Mouse (Mus musculus): Measurements from ENCODE around the gene Cxcl10. TPM values are rescaled to one million over a fixed set of nuclear protein-coding genes. Genes with fewer than 3 reads are reported as not detected.

Cxcl10 gene
- total RNA-seq (2021), result 1 to 10 TPM in 1 of 2 experiments, under 1 TPM in 1; 0.76 to 1.0 TPM
- long read RNA-seq, experiment 1, result 0 reads
- long read RNA-seq, experiment 2, result 0 reads

- DNase-seq (ENCODE audit: low spot score in 2 of 2), result peak in 1 of 2 experiments; percentile 36
These were observed at the start of gene Cxcl10 for GRCm38 (mm10) chr5:92348794-92349413. Gene Cxcl10, minus strand, starts transcription at chr5:92348889.

- peak; percentile 48 to 78 for DNase-seq (ENCODE audit: low spot score in 2 of 2)
These were observed 49.5 kb upstream of the Cxcl10 start for GRCm38 (mm10) chr5:92398153-92398552.

GRCm38 (mm10) chr5:92396476-92396875, 47.8 kb upstream of the Cxcl10 start:
- DNase-seq (ENCODE audit: low spot score in 2 of 2), result no peak

- DNase-seq (ENCODE audit: low spot score in 2 of 2), result no peak
These were observed 47.1 kb upstream of the Cxcl10 start for GRCm38 (mm10) chr5:92395764-92396163.

- no peak for DNase-seq (ENCODE audit: low spot score in 2 of 2)
These were observed 45.2 kb upstream of the Cxcl10 start for GRCm38 (mm10) chr5:92393863-92394262.

GRCm38 (mm10) chr5:92392542-92392941, 43.9 kb upstream of the Cxcl10 start:
- DNase-seq (ENCODE audit: low spot score in 2 of 2), result no peak

- DNase-seq (ENCODE audit: low spot score in 2 of 2), result no peak
These were observed 41.9 kb upstream of the Cxcl10 start for GRCm38 (mm10) chr5:92390615-92391014.

GRCm38 (mm10) chr5:92389977-92390376, 41.3 kb upstream of the Cxcl10 start:
- DNase-seq (ENCODE audit: low spot score in 2 of 2), result no peak

- peak in 1 of 2 experiments; percentile 43 for DNase-seq (ENCODE audit: low spot score in 2 of 2)
These were observed 38.7 kb upstream of the Cxcl10 start for GRCm38 (mm10) chr5:92387433-92387832.

- DNase-seq (ENCODE audit: low spot score in 2 of 2), result no peak
These were observed 38.0 kb upstream of the Cxcl10 start for GRCm38 (mm10) chr5:92386643-92387042.

- DNase-seq (ENCODE audit: low spot score in 2 of 2), result no peak
These were observed 37.4 kb upstream of the Cxcl10 start for GRCm38 (mm10) chr5:92386102-92386501.

GRCm38 (mm10) chr5:92384855-92385254, 36.2 kb upstream of the Cxcl10 start:
- DNase-seq (ENCODE audit: low spot score in 2 of 2), result no peak

- DNase-seq (ENCODE audit: low spot score in 2 of 2), result peak in 1 of 2 experiments; percentile 35
These were observed 35.1 kb upstream of the Cxcl10 start for GRCm38 (mm10) chr5:92383747-92384146.

- DNase-seq (ENCODE audit: low spot score in 2 of 2), result no peak
These were observed 33.6 kb upstream of the Cxcl10 start for GRCm38 (mm10) chr5:92382349-92382679.

GRCm38 (mm10) chr5:92381550-92382348, 33.1 kb upstream of the Cxcl10 start:
- peak; percentile 55 to 74 for DNase-seq (ENCODE audit: low spot score in 2 of 2)

- DNase-seq (ENCODE audit: low spot score in 2 of 2), result no peak
These were observed 28.2 kb upstream of the Cxcl10 start for GRCm38 (mm10) chr5:92376795-92377405.

GRCm38 (mm10) chr5:92375368-92375767, 26.7 kb upstream of the Cxcl10 start:
- no peak for DNase-seq (ENCODE audit: low spot score in 2 of 2)

- no peak for DNase-seq (ENCODE audit: low spot score in 2 of 2)
These were observed 26.0 kb upstream of the Cxcl10 start for GRCm38 (mm10) chr5:92374721-92375142.

GRCm38 (mm10) chr5:92372605-92373004, 23.9 kb upstream of the Cxcl10 start:
- no peak for DNase-seq (ENCODE audit: low spot score in 2 of 2)

- no peak for DNase-seq (ENCODE audit: low spot score in 2 of 2)
These were observed 22.8 kb upstream of the Cxcl10 start for GRCm38 (mm10) chr5:92371361-92371976.

GRCm38 (mm10) chr5:92370891-92371290, 22.2 kb upstream of the Cxcl10 start:
- DNase-seq (ENCODE audit: low spot score in 2 of 2), result no peak

GRCm38 (mm10) chr5:92370392-92370791, 21.7 kb upstream of the Cxcl10 start:
- no peak for DNase-seq (ENCODE audit: low spot score in 2 of 2)
